ENCODE assay signal across 9 mouse cellular contexts in genomic region chr4:47050167-47050566, GRCm38 (mm10). TPM values are rescaled to one million over a fixed set of nuclear protein-coding genes. Genes with fewer than 3 reads are reported as not detected.
DNase-seq lines count a peak whose midpoint lies in the region; ATAC-seq and TF ChIP-seq lines count a peak whose summit lies in the region.
"Had no signal": no experiment of that assay in that cellular context is flagged by ENCODE, and none has a peak within 500 bp of the region (broad histone marks: within the 10 kb centered on the region; RNA-seq: fewer than 3 reads in every experiment).

No protein-coding gene starts in this region.

- WGBS in forebrain, embryonic 15.5 days: 0% methylated on average over 1 of the region's 1 CpGs
- 4% methylated on average over 1 of the region's 1 CpGs for WGBS in lung, embryonic 16.5 days

- no peaks in the 10 kb centered on the region for H3K36me3 ChIP-seq in G1E (replicated peaks)
- no peaks in the 10 kb centered on the region for H3K36me3 ChIP-seq in forebrain, embryonic 15.5 days
- no peaks in the 10 kb centered on the region for H3K36me3 ChIP-seq in lung, embryonic 16.5 days (ENCODE audit: control insufficient read depth, insufficient read depth, low read length)

- no peak for DNase-seq in G1E (ENCODE audit: low spot score)
- peak; percentile 81 for DNase-seq in cerebellum, adult 11-12 months
- peak; percentile 86 to 95 for DNase-seq in heart, postnatal 36 days
- peak; percentile 86 to 95 for DNase-seq in layer of hippocampus, adult 2 months (ENCODE audit: low spot score in 2 of 2)
- peak; percentile 93 for DNase-seq in ovary, postnatal 14 days (ENCODE audit: low spot score)
- peak; percentile 64 to 89 for DNase-seq in thymus, postnatal 10 days (ENCODE audit: low spot score in 2 of 2)

- H3K27me3 ChIP-seq in G1E (ENCODE audit: insufficient read depth, low read length): no peaks in the 10 kb centered on the region; the same call in 1 of the 2 replicates
- H3K27me3 ChIP-seq in forebrain, embryonic 15.5 days: no peaks in the 10 kb centered on the region
- H3K27me3 ChIP-seq in lung, embryonic 16.5 days (ENCODE audit: control insufficient read depth, insufficient read depth, low read depth, low read length): peaks cover 3% of the 10 kb centered on the region; the same call in 1 of the 2 replicates

- peaks cover 80% of the 10 kb centered on the region for H3K9me3 ChIP-seq in G1E (replicated peaks)
- H3K9me3 ChIP-seq in forebrain, embryonic 15.5 days: no peaks in the 10 kb centered on the region
- H3K9me3 ChIP-seq in lung, embryonic 16.5 days (ENCODE audit: control insufficient read depth, low read length): 0 out of 2 replicates have a peak, but pooled peaks cover 2% of the 10 kb centered on the region

- no peak overlapping the region for H3K9ac ChIP-seq in forebrain, embryonic 15.5 days (replicated peaks)
- no peak overlapping the region for H3K9ac ChIP-seq in lung, embryonic 16.5 days (ENCODE audit: low read length)

- no peak overlapping the region for H3K4me2 ChIP-seq in forebrain, embryonic 15.5 days (replicated peaks)
- H3K4me2 ChIP-seq in lung, embryonic 16.5 days (ENCODE audit: low read depth, low read length): no peak overlapping the region

- H3K4me1 ChIP-seq in G1E (ENCODE audit: insufficient read depth, low read depth, low read length): no peaks in the 10 kb centered on the region
- H3K4me1 ChIP-seq in forebrain, embryonic 15.5 days: peaks cover 14% of the 10 kb centered on the region; the same call in 1 of the 2 replicates
- peaks cover 4% of the 10 kb centered on the region for H3K4me1 ChIP-seq in lung, embryonic 16.5 days (replicated peaks; ENCODE audit: control insufficient read depth, insufficient read depth, low read length)

- H3K27ac ChIP-seq in forebrain, embryonic 15.5 days (replicated peaks): no peak overlapping the region
- H3K27ac ChIP-seq in layer of hippocampus, adult 2 months: 0 out of 2 replicates have a peak overlapping the region, but pooled peaks have one; percentile 10
- no peak overlapping the region for H3K27ac ChIP-seq in lung, embryonic 16.5 days (ENCODE audit: low read length)
- H3K27ac ChIP-seq: macrophage had no signal

- ATAC-seq in G1E (ENCODE audit: extremely low read depth, insufficient number of reproducible peaks, low FRiP score, poor library complexity, severe bottlenecking): no peak
- ATAC-seq in forebrain, embryonic 15.5 days (replicated peaks): peak; percentile 73
- peak; percentile 71 for ATAC-seq in lung, embryonic 16.5 days (ENCODE audit: low read depth)

- no peak overlapping the region for H3K4me3 ChIP-seq in G1E (ENCODE audit: low read depth, low read length)
- no peak overlapping the region for H3K4me3 ChIP-seq in forebrain, embryonic 15.5 days
- H3K4me3 ChIP-seq in layer of hippocampus, adult 2 months: no peak overlapping the region
- H3K4me3 ChIP-seq in lung, embryonic 16.5 days (ENCODE audit: low read length): no peak overlapping the region

- intact Hi-C loops in heart, postnatal 36 days (cut with DNase I): no loop called here

- TF ChIP-seq CTCF in G1E (IDR thresholded peaks at IDR 0.05; ENCODE audit: low read depth, low read length): peak; percentile 41; the same call in 1 of the 2 replicates
- peak; percentile 99 for TF ChIP-seq CTCF in layer of hippocampus, adult 2 months (conservative IDR thresholded peaks at IDR 0.05)

RNA-seq across cellular contexts. Expression of gene Anks6, which starts 7.1 kb away (rescaled TPM):
- total RNA-seq in G1E (2014; fragmentation: Nextera tagmentation) (not detected in 2 replicates), G1E (2017) (0.44 TPM in 1 of 2 replicates, not detected in the other)
- polyA plus RNA-seq in G1E (2012): not detected in 2 replicates
- polyA plus RNA-seq in forebrain, embryonic 15.5 days (2015; fragmentation: Nextera tagmentation; extraction: Ambion mirVana): 4.3 and 4.9 TPM in 2 replicates
- 1 to 10 TPM; 2.8 to 3.0 TPM for total RNA-seq in heart, postnatal 36 days (2021)
- total RNA-seq in layer of hippocampus, adult 2 months (2021): 10 to 100 TPM; 21.7 to 25.9 TPM
- 2.4 TPM in 2 replicates for polyA plus RNA-seq in lung, embryonic 16.5 days (2015; fragmentation: Nextera tagmentation; extraction: Ambion mirVana)

RNA-seq across cellular contexts. Expression of gene Galnt12, which starts 41.5 kb away (rescaled TPM):
- total RNA-seq in G1E (2014; fragmentation: Nextera tagmentation) (not detected in 2 replicates), G1E (2017) (not detected in 2 replicates)
- polyA plus RNA-seq in G1E (2012): not detected in 2 replicates
- polyA plus RNA-seq in forebrain, embryonic 15.5 days (2015; fragmentation: Nextera tagmentation; extraction: Ambion mirVana): 1.2 and 1.3 TPM in 2 replicates
- under 1 TPM; 0.19 to 0.47 TPM for total RNA-seq in heart, postnatal 36 days (2021)
- total RNA-seq in layer of hippocampus, adult 2 months (2021): under 1 TPM; 0.69 to 0.97 TPM
- 7.9 and 8.3 TPM in 2 replicates for polyA plus RNA-seq in lung, embryonic 16.5 days (2015; fragmentation: Nextera tagmentation; extraction: Ambion mirVana)

RNA-seq across cellular contexts. Expression of gene Gabbr2, which starts 58.5 kb away (rescaled TPM):
- total RNA-seq in G1E (2014; fragmentation: Nextera tagmentation) (not detected in 2 replicates), G1E (2017) (0.05 TPM in 1 of 2 replicates, not detected in the other)
- polyA plus RNA-seq in G1E (2012): not detected in 2 replicates
- 3.6 and 5.4 TPM in 2 replicates for polyA plus RNA-seq in forebrain, embryonic 15.5 days (2015; fragmentation: Nextera tagmentation; extraction: Ambion mirVana)
- not detected for total RNA-seq in heart, postnatal 36 days (2021)
- 100 to 1,000 TPM; 203 to 223 TPM for total RNA-seq in layer of hippocampus, adult 2 months (2021)
- polyA plus RNA-seq in lung, embryonic 16.5 days (2015; fragmentation: Nextera tagmentation; extraction: Ambion mirVana): 0.09 TPM in 1 of 2 replicates, not detected in the other

Comparison
In these comparisons a context has a peak if more than half of its experiments do, and no peak if none do; other contexts are left out.
1. RNA of gene Anks6, which starts 7.1 kb away (total RNA-seq): 21.7 to 25.9 TPM in layer of hippocampus, adult 2 months; 2.8 to 3.0 TPM in heart, postnatal 36 days and 0.44 TPM in G1E; every median in the first group is over 4 times any median in the second.
2. RNA of gene Gabbr2, which starts 58.5 kb away (total RNA-seq): 203 to 223 TPM in layer of hippocampus, adult 2 months; 0.05 TPM in G1E and not detected in heart, postnatal 36 days; every median in the first group is over 100 times any median in the second.